Mouse (Mus musculus) erythroblast, embryonic 14.5 days (primary cell): ENCODE measurements around the gene Prox1.

Experiments
- GATA1 ChIP-seq: IDR thresholded peaks from 2 replicates; pipeline ENCODE4 v1.6.1; 2012; ENCODE audit warnings: low read length, inconsistent platforms, mixed read lengths
- TAL1 ChIP-seq: IDR thresholded peaks from 3 replicates; pipeline ENCODE4 v1.6.1; 2012; ENCODE audit warnings: low read length, inconsistent platforms, mixed read lengths

- no peak for TF ChIP-seq TAL1
- no peak for TF ChIP-seq GATA1
Observed at GRCm38 (mm10) chr1:190201696-190202095, 31.2 kb upstream of the Prox1 start.
